Mouse (Mus musculus) kidney, embryonic 14.5 days (tissue): ENCODE measurements around the gene S100a1. TPM values are rescaled to one million over a fixed set of nuclear protein-coding genes. Genes with fewer than 3 reads are reported as not detected.

Source experiments
- ATAC-seq: fragments of 200-750 bp; cut with Nextera tagmentation; 2 replicates; pipeline ENCODE4 v1.8.0; 2017; ENCODE audit warnings: moderate number of reproducible peaks, mild to moderate bottlenecking, moderate TSS enrichment, moderate library complexity; ENCODE audit not compliant: low FRiP score, low TSS enrichment
- H3K27ac ChIP-seq: fragments of 300-500 bp; sonication (generic); 2 replicates; pipeline ENCODE4 v1.5.1; 2014; ENCODE audit warnings: low read depth, mild to moderate bottlenecking, low read length, moderate library complexity, mixed read lengths
- H3K27me3 ChIP-seq: fragments of 300-500 bp; sonication (generic); 2 replicates; pipeline ENCODE4 v1.6.1; 2014; ENCODE audit warnings: mild to moderate bottlenecking, low read length; ENCODE audit not compliant: control insufficient read depth, insufficient read depth
- H3K36me3 ChIP-seq: fragments of 300-500 bp; sonication (generic); 2 replicates; pipeline ENCODE4 v1.6.1; 2014; ENCODE audit warnings: low read length, mixed read lengths; ENCODE audit not compliant: control insufficient read depth, insufficient read depth
- H3K4me1 ChIP-seq: fragments of 300-500 bp; sonication (generic); 2 replicates; pipeline ENCODE4 v1.6.1; 2014; ENCODE audit warnings: low read length, mixed read lengths; ENCODE audit not compliant: control insufficient read depth, insufficient read depth
- H3K4me2 ChIP-seq: fragments of 300-500 bp; sonication (generic); replicated peaks from 2 replicates; pipeline ENCODE4 v1.6.1; 2014; ENCODE audit warnings: low read depth, mild to moderate bottlenecking, low read length
- H3K4me3 ChIP-seq: fragments of 300-500 bp; sonication (generic); 2 replicates; pipeline ENCODE4 v1.5.1; 2014; ENCODE audit warnings: mild to moderate bottlenecking, low read length
- H3K9ac ChIP-seq: fragments of 300-500 bp; sonication (generic); 2 replicates; pipeline ENCODE4 v1.6.1; 2014; ENCODE audit warnings: low read depth, mild to moderate bottlenecking, low read length, moderate library complexity
- H3K9me3 ChIP-seq: fragments of 300-500 bp; sonication (generic); 2 replicates; pipeline ENCODE4 v1.6.1; 2016; ENCODE audit warnings: low read length; ENCODE audit not compliant: control insufficient read depth
- WGBS: fragments of 180-500 bp; shearing (Covaris S2); extraction: QIAGEN DNeasy Blood & Tissue Kit; methylation state at CpG from one replicate; pipeline ENCODE4 v1.1.7; 2014; 5-methylcytosine and 5-hydroxymethylcytosine counted together
- polyA plus RNA-seq: library from polyadenylated mRNA; unstranded; fragments of >200 nt; fragmentation: Nextera tagmentation; extraction: Ambion mirVana; gene quantifications from 2 replicates; pipeline ENCODE4 v1.2.1, GENCODE M21; 2014

Gene S100a1
- polyA plus RNA-seq, 1 experiment from 2014 or later: 55.9 TPM

DNA sequence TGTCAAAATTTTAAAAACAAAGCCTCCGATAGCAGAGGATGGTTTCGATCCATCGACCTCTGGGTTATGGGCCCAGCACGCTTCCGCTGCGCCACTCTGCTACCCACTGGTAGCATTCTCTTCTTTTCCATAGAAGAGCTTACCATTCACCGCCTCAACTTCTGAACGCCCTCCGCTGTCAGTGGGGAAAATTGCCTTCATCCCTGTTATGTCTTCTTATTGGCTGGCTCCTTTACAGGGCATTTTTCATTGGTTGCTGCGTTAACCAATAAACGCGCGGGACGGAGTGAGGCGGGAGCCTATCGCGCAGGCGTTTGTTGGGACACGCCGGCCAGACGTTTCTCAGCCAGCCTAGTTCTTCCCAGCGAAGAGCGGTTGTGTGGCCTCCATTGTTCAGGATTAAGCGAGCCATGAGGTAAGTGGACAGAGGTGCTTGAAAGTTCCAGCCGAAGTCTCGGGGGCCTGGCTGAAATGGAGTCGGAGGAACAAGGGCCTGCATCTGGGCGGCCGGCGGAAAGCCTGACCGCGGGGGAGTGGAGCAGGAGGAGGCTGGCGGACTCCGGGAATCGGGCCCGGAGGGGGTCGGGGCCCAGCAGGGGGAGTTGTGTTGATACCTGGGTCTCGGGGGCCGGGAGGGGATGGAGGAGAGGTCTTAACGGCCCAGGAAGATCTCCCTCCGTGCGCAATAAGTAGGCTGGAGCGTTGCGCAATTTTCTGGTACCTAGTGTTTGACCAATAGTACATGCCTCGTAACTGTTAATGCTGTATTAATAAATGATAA is 38.2 kb downstream of the S100a1 start, which contains the start of gene Ilf2:
TSS of gene Ilf2 (plus strand) at position 296 of the 781 bp plus-strand sequence.
- Histone ChIP-seq H3K9ac (peak within 1 kb of the TSS; percentile 92), H3K4me1 (peaks cover 10% of the 10 kb centered on the region), H3K4me2 (peak within 1 kb of the TSS; percentile 81), H3K27ac (peak within 1 kb of the TSS; percentile 94), H3K36me3 (peaks cover 31% of the 10 kb centered on the region), H3K27me3 (no peaks in the 10 kb centered on the region), H3K9me3 (no peaks in the 10 kb centered on the region), H3K4me3 (peak within 1 kb of the TSS; percentile 94)
- ATAC-seq: peak; percentile 99
- WGBS: under 1% methylated on average over 45 of the region's 45 CpGs

DNA sequence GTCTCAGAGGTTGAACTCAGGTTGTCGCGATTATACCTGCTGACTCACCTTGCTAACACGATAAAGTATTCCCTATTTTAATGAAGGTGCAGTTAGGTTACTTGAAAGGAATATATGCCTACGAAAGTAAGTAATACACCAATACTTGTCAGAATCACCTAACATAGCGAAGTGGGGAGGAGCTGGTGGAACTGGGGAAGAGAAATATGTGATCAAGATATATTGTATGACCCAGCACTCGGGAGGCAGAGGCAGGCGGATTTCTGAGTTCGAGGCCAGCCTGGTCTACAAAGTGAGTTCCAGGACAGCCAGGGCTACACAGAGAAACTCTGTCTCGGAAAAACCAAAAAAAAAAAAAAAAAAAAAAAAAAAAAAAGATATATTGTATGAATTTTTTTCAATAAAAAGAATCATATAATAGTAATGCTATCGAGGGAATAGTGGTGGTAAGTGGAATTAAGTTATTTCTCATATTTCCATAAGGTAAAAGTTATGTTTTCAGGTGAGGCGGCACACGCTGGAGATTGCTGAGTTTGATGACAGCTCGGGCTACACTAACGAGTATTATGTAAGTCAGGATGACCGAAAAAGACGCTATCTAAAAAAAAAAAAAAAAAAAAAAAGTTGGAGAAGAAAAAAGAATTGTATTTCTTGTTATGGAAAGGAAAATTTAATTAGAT is 38.9 kb downstream of the S100a1 start:
- Histone ChIP-seq H3K9ac (no peak overlapping the region), H3K4me2 (peak overlapping the region; percentile 40), H3K4me3 (peak overlapping the region; percentile 30; the same call in 1 of the 2 replicates), H3K36me3 (peaks cover 24% of the 10 kb centered on the region), H3K27ac (no peak overlapping the region), H3K4me1 (peaks cover 10% of the 10 kb centered on the region), H3K9me3 (no peaks in the 10 kb centered on the region), H3K27me3 (no peaks in the 10 kb centered on the region)
- ATAC-seq: no peak
- 40% methylated on average over 15 of the region's 16 CpGs for WGBS

DNA sequence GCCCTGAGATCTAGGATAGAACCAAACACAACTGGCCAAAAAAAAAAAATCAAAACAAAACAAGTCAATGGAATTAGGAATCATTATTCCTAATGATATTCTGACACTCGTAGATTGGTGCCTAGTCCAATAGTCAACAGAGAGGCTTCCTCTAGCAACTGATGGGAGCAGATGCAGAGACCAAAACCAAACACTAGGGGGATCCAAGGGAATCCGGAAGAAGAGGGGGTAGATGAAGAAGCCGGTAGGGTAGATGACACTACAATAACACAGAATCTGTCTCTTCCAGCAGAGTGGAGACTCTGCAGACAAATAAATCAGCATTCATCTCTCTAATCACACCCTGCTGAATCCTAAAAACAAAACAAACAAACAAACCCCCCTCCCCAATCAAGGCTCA is 42.0 kb downstream of the S100a1 start:
- H3K36me3 ChIP-seq: no peaks in the 10 kb centered on the region; the same call in 1 of the 2 replicates
- H3K4me3 ChIP-seq: no peak overlapping the region
- no peak overlapping the region for H3K27ac ChIP-seq
- no peak overlapping the region for H3K9ac ChIP-seq
- H3K9me3 ChIP-seq: no peaks in the 10 kb centered on the region
- H3K4me2 ChIP-seq: no peak overlapping the region
- 27% methylated on average over 3 of the region's 3 CpGs for WGBS
- H3K4me1 ChIP-seq: peaks cover 5% of the 10 kb centered on the region
- ATAC-seq: no peak
- H3K27me3 ChIP-seq: no peaks in the 10 kb centered on the region

DNA sequence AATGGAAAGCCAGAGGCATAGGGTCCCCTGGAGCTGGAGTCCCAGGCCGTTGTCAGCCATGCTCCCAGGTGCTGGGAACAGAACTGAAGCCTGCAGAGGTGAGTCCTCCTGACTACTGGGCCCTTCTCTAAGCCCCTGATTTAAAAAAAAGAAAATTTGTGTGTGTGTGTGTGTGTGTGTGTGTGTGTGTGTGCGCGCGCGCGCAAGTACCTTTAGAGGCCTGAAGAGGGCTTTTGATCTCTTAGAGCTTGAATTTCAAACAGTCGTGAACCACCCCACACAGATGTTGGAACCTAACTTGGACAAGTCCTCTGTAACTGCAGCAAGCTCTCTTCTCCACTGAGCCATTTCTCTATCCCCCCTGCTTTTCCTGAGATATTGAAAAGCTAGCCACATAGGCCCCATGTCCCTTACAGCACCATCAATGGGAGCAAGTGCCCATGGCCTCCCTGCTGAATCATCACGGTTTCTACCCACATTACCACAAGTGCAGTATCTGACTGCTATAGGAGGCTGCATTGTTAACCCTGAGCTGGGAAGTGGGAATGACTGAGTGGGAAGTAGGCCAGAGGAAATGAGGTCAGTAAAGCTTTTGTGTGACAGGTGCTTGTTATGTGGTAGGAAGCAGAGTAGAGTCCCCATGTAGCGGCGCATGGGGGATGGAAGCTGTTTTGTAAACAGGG is 46.4 kb downstream of the S100a1 start:
- no peaks in the 10 kb centered on the region for H3K36me3 ChIP-seq
- H3K4me3 ChIP-seq: no peak overlapping the region
- H3K4me1 ChIP-seq: no peaks in the 10 kb centered on the region
- 93% methylated on average over 10 of the region's 10 CpGs for WGBS
- peaks cover 21% of the 10 kb centered on the region; the same call in 1 of the 2 replicates for H3K27me3 ChIP-seq
- no peak overlapping the region for H3K27ac ChIP-seq
- no peak for ATAC-seq
- no peaks in the 10 kb centered on the region for H3K9me3 ChIP-seq
- H3K9ac ChIP-seq: no peak overlapping the region
- no peak overlapping the region for H3K4me2 ChIP-seq

DNA sequence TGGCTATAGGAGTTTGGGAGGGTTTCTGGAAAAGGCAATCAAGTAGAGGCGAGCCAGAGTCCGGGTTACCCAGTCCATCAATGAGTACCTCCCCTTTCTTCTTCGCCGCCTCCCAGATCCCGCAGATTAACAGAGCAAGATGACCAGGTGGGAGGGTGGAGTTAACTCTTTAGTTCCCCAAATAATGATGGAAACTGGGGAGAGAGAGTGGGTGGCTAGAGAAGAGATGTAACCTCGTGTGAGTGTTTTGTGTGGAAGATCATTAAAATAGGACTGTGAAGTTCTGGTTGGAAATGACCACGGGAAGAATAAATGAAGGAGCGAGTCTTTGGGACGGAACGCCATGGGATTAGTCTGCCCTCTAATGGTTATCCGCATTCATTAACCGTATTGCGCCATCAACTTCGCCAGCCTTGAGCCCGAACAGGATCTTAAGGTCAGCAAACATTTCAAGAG is 47.9 kb downstream of the S100a1 start:
- peaks cover 31% of the 10 kb centered on the region for H3K27me3 ChIP-seq
- no peak overlapping the region for H3K27ac ChIP-seq
- no peaks in the 10 kb centered on the region for H3K36me3 ChIP-seq
- peak overlapping the region; percentile 70; the same call in 1 of the 2 replicates for H3K9ac ChIP-seq
- peak; percentile 62 for ATAC-seq
- H3K9me3 ChIP-seq: no peaks in the 10 kb centered on the region
- peak overlapping the region; percentile 75 for H3K4me2 ChIP-seq
- H3K4me1 ChIP-seq: no peaks in the 10 kb centered on the region
- WGBS: under 1% methylated on average over 15 of the region's 15 CpGs
- H3K4me3 ChIP-seq: peak overlapping the region; percentile 55

DNA sequence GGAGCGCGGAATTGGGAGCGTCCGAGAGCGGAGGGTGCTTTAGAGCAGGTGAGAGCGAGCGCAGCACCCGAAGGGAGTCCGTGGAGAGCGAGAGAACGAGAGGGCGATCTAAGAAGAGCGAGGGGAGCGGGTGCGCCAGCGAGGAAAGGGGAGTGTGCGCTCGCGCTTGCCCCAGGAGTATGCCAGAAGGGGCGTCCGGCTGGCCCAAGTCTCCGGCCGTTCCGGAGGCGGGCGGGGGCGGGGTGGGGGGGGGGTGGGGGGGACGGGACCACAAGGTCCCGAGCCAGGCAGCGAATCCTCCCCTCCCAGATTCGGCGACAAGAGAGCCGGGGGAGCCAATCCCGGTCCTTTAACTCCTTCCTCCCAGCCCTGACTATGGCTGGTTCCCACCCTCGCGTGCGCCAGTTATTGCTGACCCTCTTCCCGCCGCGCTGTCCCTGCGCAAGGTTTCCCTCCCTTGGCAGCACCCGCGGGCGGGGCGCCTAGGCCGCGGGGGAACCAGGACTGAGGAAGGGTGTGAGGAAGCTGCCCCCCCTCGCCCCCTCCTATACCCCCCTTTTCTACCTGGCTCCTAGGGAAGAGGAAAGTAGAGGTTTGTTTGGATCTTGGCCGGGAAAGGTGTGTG is 48.4 kb downstream of the S100a1 start, which contains the start of gene Npr1:
TSS of gene Npr1 (minus strand) at position 181 of the 625 bp plus-strand sequence.
- H3K4me3 ChIP-seq: peak within 1 kb of the TSS; percentile 55
- peaks cover 31% of the 10 kb centered on the region for H3K27me3 ChIP-seq
- H3K4me1 ChIP-seq: no peaks in the 10 kb centered on the region
- peak; percentile 64 for ATAC-seq
- H3K4me2 ChIP-seq: peak within 1 kb of the TSS; percentile 75
- H3K9me3 ChIP-seq: no peaks in the 10 kb centered on the region
- no peak within 1 kb of the TSS for H3K27ac ChIP-seq
- WGBS: 0% methylated on average over 19 of the region's 49 CpGs
- peak within 1 kb of the TSS; percentile 70 for H3K9ac ChIP-seq
- no peaks in the 10 kb centered on the region for H3K36me3 ChIP-seq

DNA sequence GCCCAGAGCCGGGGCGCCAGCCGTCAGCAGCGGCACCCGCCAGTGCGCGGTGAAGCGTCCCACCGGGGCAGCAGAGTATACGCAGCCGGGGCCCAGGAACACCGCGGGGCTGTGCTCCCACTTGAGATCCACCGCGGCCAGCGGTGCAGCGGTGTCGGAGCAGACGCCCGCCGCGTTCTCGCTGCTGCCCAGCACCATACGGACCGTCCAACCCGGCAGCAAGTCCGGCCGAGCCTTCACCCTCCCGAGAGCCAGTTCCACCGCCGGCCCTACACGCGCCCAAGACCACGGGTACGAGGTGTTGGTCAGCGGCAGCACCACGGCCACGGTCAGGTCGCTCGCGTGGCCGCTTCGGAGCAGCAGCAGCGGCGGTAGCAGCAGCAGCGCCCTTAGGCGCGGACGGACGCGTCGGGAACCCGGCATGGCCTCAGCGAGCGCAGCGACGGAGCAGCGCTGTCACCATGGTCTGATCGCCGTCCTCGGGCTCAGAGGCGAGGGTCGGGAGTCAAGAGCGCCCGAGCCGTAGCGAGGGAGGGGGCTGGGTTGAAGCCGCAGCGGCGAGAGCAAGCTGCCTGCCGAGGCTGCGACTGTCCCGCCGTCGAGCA is 49.0 kb downstream of the S100a1 start:
- Histone ChIP-seq H3K4me1 (no peaks in the 10 kb centered on the region), H3K4me3 (peak overlapping the region; percentile 55), H3K27me3 (peaks cover 31% of the 10 kb centered on the region), H3K9me3 (no peaks in the 10 kb centered on the region), H3K4me2 (peak overlapping the region; percentile 75), H3K9ac (peak overlapping the region; percentile 70), H3K36me3 (no peaks in the 10 kb centered on the region), H3K27ac (no peak overlapping the region)
- peak; percentile 44; the same call in 1 of the 2 replicates for ATAC-seq
- under 1% methylated on average over 75 of the region's 75 CpGs for WGBS

DNA sequence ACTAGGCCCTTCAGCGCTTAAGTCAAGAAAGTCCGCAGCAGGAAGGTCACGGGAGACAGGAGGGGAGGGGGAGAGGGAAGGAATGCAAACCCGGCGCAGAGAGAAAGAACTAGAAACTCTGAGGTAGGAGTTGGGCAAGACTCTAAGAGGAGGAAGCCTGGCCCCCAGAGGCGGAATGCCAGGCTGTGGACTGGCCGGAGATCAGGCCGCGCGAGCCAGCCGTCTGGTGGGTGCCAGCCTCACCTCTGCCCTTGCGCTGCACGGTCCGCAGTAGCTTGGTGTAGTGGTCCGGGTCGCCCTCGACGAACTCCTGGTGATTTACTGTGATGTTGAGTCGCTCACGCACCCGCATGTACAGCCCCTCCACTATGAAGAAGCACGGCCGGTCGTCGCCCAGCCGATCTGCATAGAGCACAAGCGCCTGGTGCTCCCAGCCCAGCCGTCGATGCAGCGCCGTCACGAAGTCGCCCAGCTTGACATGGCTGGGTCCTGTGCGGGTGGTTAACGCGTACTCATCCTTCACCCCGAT is 49.6 kb downstream of the S100a1 start:
- Histone ChIP-seq H3K4me3 (peak overlapping the region; percentile 55), H3K4me1 (no peaks in the 10 kb centered on the region), H3K9me3 (no peaks in the 10 kb centered on the region), H3K27me3 (peaks cover 31% of the 10 kb centered on the region), H3K27ac (no peak overlapping the region), H3K36me3 (no peaks in the 10 kb centered on the region), H3K9ac (peak overlapping the region; percentile 70), H3K4me2 (peak overlapping the region; percentile 75)
- WGBS: 9% methylated on average over 37 of the region's 37 CpGs
- peak; percentile 7; the same call in 1 of the 2 replicates for ATAC-seq
